Mouse (Mus musculus): Measurements from ENCODE around the gene Mcu.

DNA sequence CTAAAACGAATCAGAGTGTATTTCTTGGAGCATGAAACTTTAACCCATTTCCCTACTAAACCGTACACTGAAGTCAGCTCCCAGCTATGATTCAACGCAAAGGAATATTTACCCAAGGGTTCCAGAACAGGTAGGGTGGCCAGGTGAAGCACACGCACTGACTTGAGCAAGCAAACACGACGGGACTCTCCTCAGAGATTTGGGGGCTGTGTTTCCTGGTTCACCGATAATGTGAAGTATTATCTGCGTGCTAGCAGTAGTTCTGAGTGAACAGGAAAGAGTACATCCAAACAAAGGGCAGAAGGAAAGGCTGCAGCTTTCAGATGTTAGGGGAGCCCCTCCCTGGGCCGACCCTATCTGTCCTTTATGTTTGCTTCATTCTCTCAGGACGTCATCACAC is 4.9 kb upstream of the Mcu start:
- TF ChIP-seq CTCF (IDR thresholded peaks at IDR 0.05; ENCODE audit: control insufficient read depth, insufficient read depth, low read length) (no peak), POLR2A (IDR thresholded peaks at IDR 0.05; ENCODE audit: borderline replicate concordance, control insufficient read depth, low read depth, low read length) (no peak)
